Mouse (Mus musculus): ENCODE results near the gene Ildr2.

- TF ChIP-seq CTCF (IDR thresholded peaks at IDR 0.05; ENCODE audit: low read depth, low read length) = no peak
- TF ChIP-seq POLR2A (IDR thresholded peaks at IDR 0.05; ENCODE audit: extremely low read depth, insufficient read depth, low read length) = no peak
These were observed 41.6 kb downstream of the Ildr2 start for GRCm38 (mm10) chr1:166295548-166295947.
